32 mouse cellular contexts compared by ENCODE assay signal in the genomic region with DNA sequence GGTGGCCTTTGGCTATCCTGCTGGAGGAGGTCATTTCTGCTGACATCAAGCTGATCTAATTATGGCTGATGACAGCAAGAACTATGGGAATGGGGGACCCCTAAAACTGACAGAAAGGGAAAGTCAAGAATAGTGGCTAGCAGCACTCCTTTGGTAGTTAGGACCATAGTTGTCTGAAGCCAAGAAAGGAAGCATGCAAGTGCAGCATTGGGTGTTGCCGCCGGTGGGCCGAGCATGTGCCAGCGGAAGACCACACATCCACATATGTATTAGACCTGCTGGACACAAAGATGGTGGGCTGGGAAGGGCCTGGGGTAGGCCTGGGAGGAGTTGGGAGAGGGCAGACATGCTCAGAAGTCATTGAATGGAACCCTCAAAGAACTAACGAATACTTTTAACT.
"Had no signal": no experiment of that assay in that cellular context is flagged by ENCODE, and none has a peak within 500 bp of the region (broad histone marks: within the 10 kb centered on the region; RNA-seq: fewer than 3 reads in every experiment).

No protein-coding gene starts in this region.

- H3K36me3 ChIP-seq: heart, embryonic 13.5 days; heart, embryonic 15.5 days; hindbrain, embryonic 10.5 days; hindbrain, embryonic 12.5 days; hindbrain, embryonic 13.5 days; hindbrain, embryonic 15.5 days; intestine, embryonic 15.5 days; kidney, embryonic 15.5 days had no signal

- H3K9ac ChIP-seq: heart, embryonic 13.5 days; heart, embryonic 15.5 days; hindbrain, embryonic 12.5 days; hindbrain, embryonic 13.5 days; hindbrain, embryonic 14.5 days; hindbrain, embryonic 15.5 days; intestine, embryonic 15.5 days; kidney, embryonic 15.5 days had no signal

- ATAC-seq: hindbrain, embryonic 16.5 days; hindbrain, postnatal 0 days; inflammation-experienced regulatory T-cells, adult 6 months; intestine, embryonic 15.5 days; intestine, embryonic 16.5 days; intestine, postnatal 0 days had no signal

- DNase-seq: heart, postnatal 10 days; heart, postnatal 14 days; heart, postnatal 36 days; kidney, adult 11 months; kidney, adult 18-20 months; kidney, adult 2 months; kidney, adult 8-10 months; kidney, adult 9 months; kidney, postnatal 10 days; kidney, postnatal 14 days; kidney, postnatal 25 days; kidney, postnatal 4 days; layer of hippocampus, adult 9-11 months; layer of hippocampus, postnatal 36 days had no signal

- H3K4me2 ChIP-seq: heart, embryonic 11.5 days; heart, embryonic 13.5 days; hindbrain, embryonic 12.5 days; hindbrain, embryonic 13.5 days; hindbrain, embryonic 14.5 days; hindbrain, embryonic 15.5 days; intestine, embryonic 15.5 days; kidney, embryonic 15.5 days had no signal

- H3K4me3 ChIP-seq: heart, embryonic 13.5 days; heart, embryonic 15.5 days; hindbrain, embryonic 10.5 days; hindbrain, embryonic 12.5 days; hindbrain, embryonic 13.5 days; hindbrain, embryonic 15.5 days; intestine, embryonic 15.5 days; kidney, embryonic 15.5 days; layer of hippocampus, adult 2 months; left cerebral cortex, adult 2 months had no signal

- H3K9me3 ChIP-seq: heart, embryonic 13.5 days; heart, embryonic 15.5 days; hindbrain, embryonic 10.5 days; hindbrain, embryonic 12.5 days; hindbrain, embryonic 13.5 days; hindbrain, embryonic 15.5 days; intestine, embryonic 15.5 days; kidney, embryonic 15.5 days had no signal

- H3K27ac ChIP-seq: heart, embryonic 13.5 days; heart, embryonic 15.5 days; hindbrain, embryonic 10.5 days; hindbrain, embryonic 12.5 days; hindbrain, embryonic 13.5 days; hindbrain, embryonic 14.5 days; hindbrain, embryonic 15.5 days; hindbrain, postnatal 0 days; intestine, embryonic 15.5 days; kidney, embryonic 15.5 days; kidney, postnatal 0 days; layer of hippocampus, adult 2 months; left cerebral cortex, adult 2 months had no signal

- H3K27me3 ChIP-seq: hindbrain, embryonic 12.5 days; hindbrain, embryonic 13.5 days; hindbrain, embryonic 15.5 days; intestine, embryonic 15.5 days; kidney, embryonic 15.5 days had no signal

- H3K4me1 ChIP-seq: hindbrain, embryonic 12.5 days; intestine, embryonic 15.5 days; kidney, embryonic 15.5 days had no signal
